Mouse (Mus musculus): ENCODE data around the gene Epop. TPM values are rescaled to one million over a fixed set of nuclear protein-coding genes. Genes with fewer than 3 reads are reported as not detected.

Epop gene
- polyA plus RNA-seq, 1 experiment from 2014 or later, result 12.5 TPM

- H3K36me3 ChIP-seq (ENCODE audit: control insufficient read depth, insufficient read depth, low read length), result peaks cover 26% of the 10 kb centered on the region
- H3K27me3 ChIP-seq (ENCODE audit: control insufficient read depth, insufficient read depth, low read length), result no peaks in the 10 kb centered on the region
- no peaks in the 10 kb centered on the region for H3K4me1 ChIP-seq (ENCODE audit: control insufficient read depth, insufficient read depth, low read length)
- H3K9ac ChIP-seq (ENCODE audit: low read length), result no peak overlapping the region
- DNase-seq (ENCODE audit: low spot score) (no peak), ATAC-seq (ENCODE audit: insufficient number of reproducible peaks, low FRiP score, low TSS enrichment, low read depth) (no peak)
- no peaks in the 10 kb centered on the region for H3K9me3 ChIP-seq (ENCODE audit: control insufficient read depth, low read length)
- H3K27ac ChIP-seq (replicated peaks; ENCODE audit: low read depth, low read length), result no peak overlapping the region
- WGBS, result 45% methylated on average over 6 of the region's 6 CpGs
- no peak overlapping the region for H3K4me3 ChIP-seq (ENCODE audit: low read depth, low read length)
- H3K4me2 ChIP-seq (ENCODE audit: low read depth, severe bottlenecking), result no peak overlapping the region
Measured at GRCm38 (mm10) chr11:97669829-97670228, 40.3 kb upstream of the Epop start.

DNA sequence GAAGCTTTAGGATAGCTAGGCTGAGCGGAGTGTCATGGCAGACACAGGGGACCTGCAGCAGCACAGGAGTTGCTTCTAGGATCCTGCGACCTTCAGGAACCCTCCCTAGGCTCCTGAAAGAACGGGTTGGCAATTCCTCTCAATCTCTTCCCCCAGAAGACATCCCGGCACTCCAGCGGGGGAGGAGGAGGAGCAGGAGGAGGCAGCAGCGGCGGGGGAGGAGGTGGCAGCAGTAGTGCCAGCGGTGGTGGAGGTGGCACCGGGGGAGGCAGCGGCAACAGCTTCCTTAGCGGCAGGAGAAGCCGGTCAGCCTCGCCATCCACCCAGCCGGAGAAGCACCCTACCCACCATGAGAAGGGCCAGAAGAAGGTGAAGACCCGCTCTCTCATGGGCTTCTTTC lies 39.8 kb upstream of the Epop start:
- WGBS, result 67% methylated on average over 14 of the region's 15 CpGs
- Histone ChIP-seq H3K9ac (ENCODE audit: low read length) (no peak overlapping the region), H3K4me3 (ENCODE audit: low read depth, low read length) (no peak overlapping the region), H3K27ac (replicated peaks; ENCODE audit: low read depth, low read length) (no peak overlapping the region), H3K27me3 (ENCODE audit: control insufficient read depth, insufficient read depth, low read length) (no peaks in the 10 kb centered on the region), H3K4me1 (ENCODE audit: control insufficient read depth, insufficient read depth, low read length) (no peaks in the 10 kb centered on the region), H3K4me2 (ENCODE audit: low read depth, severe bottlenecking) (no peak overlapping the region), H3K9me3 (ENCODE audit: control insufficient read depth, low read length) (no peaks in the 10 kb centered on the region), H3K36me3 (ENCODE audit: control insufficient read depth, insufficient read depth, low read length) (peaks cover 24% of the 10 kb centered on the region)
- ATAC-seq (ENCODE audit: insufficient number of reproducible peaks, low FRiP score, low TSS enrichment, low read depth) (no peak), DNase-seq (ENCODE audit: low spot score) (no peak)

DNA sequence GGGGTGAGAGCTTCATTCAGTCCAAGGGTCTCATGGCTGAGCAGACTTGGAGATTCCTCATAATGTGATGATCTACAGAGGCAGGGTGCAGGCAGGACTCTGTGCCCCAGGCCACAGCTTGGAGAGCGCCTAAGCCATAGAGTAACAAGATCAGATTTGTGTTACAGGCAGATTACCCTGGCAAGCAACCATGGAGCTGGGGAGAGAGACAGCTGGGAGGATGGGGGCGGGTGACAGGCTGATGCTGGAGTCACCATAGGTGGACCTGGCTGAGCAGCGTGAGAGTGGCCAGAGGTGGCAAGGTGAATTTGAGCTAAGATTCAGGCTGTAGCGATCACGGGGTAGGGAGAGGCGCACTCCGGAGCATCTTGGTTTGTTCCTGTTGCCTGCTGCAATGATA lies 38.7 kb upstream of the Epop start:
- Histone ChIP-seq H3K4me3 (ENCODE audit: low read depth, low read length) (no peak overlapping the region), H3K27ac (replicated peaks; ENCODE audit: low read depth, low read length) (no peak overlapping the region), H3K9ac (ENCODE audit: low read length) (no peak overlapping the region), H3K4me2 (ENCODE audit: low read depth, severe bottlenecking) (no peak overlapping the region), H3K9me3 (ENCODE audit: control insufficient read depth, low read length) (no peaks in the 10 kb centered on the region), H3K27me3 (ENCODE audit: control insufficient read depth, insufficient read depth, low read length) (no peaks in the 10 kb centered on the region), H3K4me1 (ENCODE audit: control insufficient read depth, insufficient read depth, low read length) (no peaks in the 10 kb centered on the region), H3K36me3 (ENCODE audit: control insufficient read depth, insufficient read depth, low read length) (peaks cover 22% of the 10 kb centered on the region)
- ATAC-seq (ENCODE audit: insufficient number of reproducible peaks, low FRiP score, low TSS enrichment, low read depth), result no peak
- DNase-seq (ENCODE audit: low spot score), result no peak
- WGBS, result 92% methylated on average over 7 of the region's 7 CpGs

DNA sequence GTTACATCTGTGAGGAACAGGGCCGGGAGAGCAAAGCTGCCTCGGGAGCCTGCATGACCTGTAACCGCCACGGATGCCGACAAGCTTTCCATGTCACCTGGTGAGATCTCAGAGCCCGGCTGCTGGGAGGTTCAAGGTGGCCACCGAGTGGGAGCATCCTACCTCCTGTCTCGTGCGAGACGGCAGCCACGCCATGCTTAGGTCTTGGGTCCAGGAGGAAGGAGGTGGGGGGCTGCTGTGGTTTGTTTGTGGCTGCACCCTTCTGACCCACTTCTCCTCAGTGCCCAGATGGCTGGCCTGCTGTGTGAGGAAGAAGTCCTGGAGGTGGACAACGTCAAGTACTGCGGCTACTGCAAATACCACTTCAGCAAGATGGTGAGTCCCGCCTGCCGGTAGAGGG lies 37.3 kb upstream of the Epop start:
- Histone ChIP-seq H3K4me3 (ENCODE audit: low read depth, low read length) (no peak overlapping the region), H3K27me3 (ENCODE audit: control insufficient read depth, insufficient read depth, low read length) (peaks cover 2% of the 10 kb centered on the region; the same call in 1 of the 2 replicates), H3K36me3 (ENCODE audit: control insufficient read depth, insufficient read depth, low read length) (peaks cover 18% of the 10 kb centered on the region), H3K27ac (replicated peaks; ENCODE audit: low read depth, low read length) (no peak overlapping the region), H3K9ac (ENCODE audit: low read length) (no peak overlapping the region), H3K9me3 (ENCODE audit: control insufficient read depth, low read length) (no peaks in the 10 kb centered on the region), H3K4me2 (ENCODE audit: low read depth, severe bottlenecking) (no peak overlapping the region), H3K4me1 (ENCODE audit: control insufficient read depth, insufficient read depth, low read length) (peaks cover 10% of the 10 kb centered on the region)
- no peak for ATAC-seq (ENCODE audit: insufficient number of reproducible peaks, low FRiP score, low TSS enrichment, low read depth)
- DNase-seq (ENCODE audit: low spot score), result no peak
- 92% methylated on average over 15 of the region's 15 CpGs for WGBS

GRCm38 (mm10) chr11:97666221-97666620 lies 36.7 kb upstream of the Epop start:
- H3K27me3 ChIP-seq (ENCODE audit: control insufficient read depth, insufficient read depth, low read length), result peaks cover 7% of the 10 kb centered on the region; the same call in 1 of the 2 replicates
- 91% methylated on average over 7 of the region's 7 CpGs for WGBS
- no peak overlapping the region for H3K9ac ChIP-seq (ENCODE audit: low read length)
- no peak overlapping the region for H3K27ac ChIP-seq (replicated peaks; ENCODE audit: low read depth, low read length)
- no peak overlapping the region for H3K4me3 ChIP-seq (ENCODE audit: low read depth, low read length)
- peaks cover 15% of the 10 kb centered on the region for H3K4me1 ChIP-seq (ENCODE audit: control insufficient read depth, insufficient read depth, low read length)
- DNase-seq (ENCODE audit: low spot score), result no peak
- ATAC-seq (ENCODE audit: insufficient number of reproducible peaks, low FRiP score, low TSS enrichment, low read depth), result no peak
- H3K9me3 ChIP-seq (ENCODE audit: control insufficient read depth, low read length), result no peaks in the 10 kb centered on the region
- H3K4me2 ChIP-seq (ENCODE audit: low read depth, severe bottlenecking), result no peak overlapping the region
- peaks cover 18% of the 10 kb centered on the region for H3K36me3 ChIP-seq (ENCODE audit: control insufficient read depth, insufficient read depth, low read length)

- ATAC-seq (ENCODE audit: insufficient number of reproducible peaks, low FRiP score, low TSS enrichment, low read depth), result no peak
- Histone ChIP-seq H3K36me3 (ENCODE audit: control insufficient read depth, insufficient read depth, low read length) (peaks cover 12% of the 10 kb centered on the region; the same call in 1 of the 2 replicates), H3K27ac (replicated peaks; ENCODE audit: low read depth, low read length) (no peak overlapping the region), H3K4me3 (ENCODE audit: low read depth, low read length) (no peak overlapping the region), H3K9me3 (ENCODE audit: control insufficient read depth, low read length) (no peaks in the 10 kb centered on the region), H3K4me1 (ENCODE audit: control insufficient read depth, insufficient read depth, low read length) (peaks cover 21% of the 10 kb centered on the region), H3K9ac (ENCODE audit: low read length) (no peak overlapping the region), H3K27me3 (ENCODE audit: control insufficient read depth, insufficient read depth, low read length) (peaks cover 9% of the 10 kb centered on the region; the same call in 1 of the 2 replicates), H3K4me2 (ENCODE audit: low read depth, severe bottlenecking) (no peak overlapping the region; the same call in 1 of the 2 replicates)
- DNase-seq (ENCODE audit: low spot score), result no peak
- 92% methylated on average over 13 of the region's 13 CpGs for WGBS
Measured at GRCm38 (mm10) chr11:97665431-97665830, 35.9 kb upstream of the Epop start.

- WGBS, result 29% methylated on average over 6 of the region's 6 CpGs
- Histone ChIP-seq H3K27me3 (ENCODE audit: control insufficient read depth, insufficient read depth, low read length) (peaks cover 9% of the 10 kb centered on the region; the same call in 1 of the 2 replicates), H3K9ac (ENCODE audit: low read length) (no peak overlapping the region), H3K27ac (replicated peaks; ENCODE audit: low read depth, low read length) (no peak overlapping the region), H3K4me1 (ENCODE audit: control insufficient read depth, insufficient read depth, low read length) (peaks cover 22% of the 10 kb centered on the region), H3K4me3 (ENCODE audit: low read depth, low read length) (peak overlapping the region; percentile 89), H3K36me3 (ENCODE audit: control insufficient read depth, insufficient read depth, low read length) (peaks cover 12% of the 10 kb centered on the region; the same call in 1 of the 2 replicates), H3K4me2 (ENCODE audit: low read depth, severe bottlenecking) (peak overlapping the region; percentile 69), H3K9me3 (ENCODE audit: control insufficient read depth, low read length) (no peaks in the 10 kb centered on the region)
- no peak for DNase-seq (ENCODE audit: low spot score)
- ATAC-seq (ENCODE audit: insufficient number of reproducible peaks, low FRiP score, low TSS enrichment, low read depth), result no peak
Measured at GRCm38 (mm10) chr11:97664771-97665240, 35.3 kb upstream of the Epop start.

DNA sequence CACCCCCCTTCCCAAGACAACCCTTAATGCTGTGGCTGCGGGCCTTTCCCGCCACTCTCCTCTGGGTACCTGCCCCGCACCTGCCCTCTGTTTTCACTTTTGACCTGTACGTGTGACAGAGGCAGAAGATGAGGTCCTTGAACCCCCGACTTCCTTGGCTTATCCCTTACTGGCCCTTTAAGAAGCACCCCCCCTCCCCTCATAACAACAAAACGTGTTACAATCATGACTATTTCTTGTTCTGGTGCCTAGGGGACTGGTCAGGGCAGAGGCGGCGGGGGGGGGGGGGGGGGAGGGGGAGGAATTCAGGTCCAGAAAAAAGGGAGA lies 34.8 kb upstream of the Epop start:
- Histone ChIP-seq H3K9me3 (ENCODE audit: control insufficient read depth, low read length) (no peaks in the 10 kb centered on the region), H3K27me3 (ENCODE audit: control insufficient read depth, insufficient read depth, low read length) (peaks cover 9% of the 10 kb centered on the region; the same call in 1 of the 2 replicates), H3K36me3 (ENCODE audit: control insufficient read depth, insufficient read depth, low read length) (peaks cover 9% of the 10 kb centered on the region; the same call in 1 of the 2 replicates), H3K4me3 (ENCODE audit: low read depth, low read length) (peak overlapping the region; percentile 89), H3K4me1 (ENCODE audit: control insufficient read depth, insufficient read depth, low read length) (peaks cover 22% of the 10 kb centered on the region), H3K27ac (replicated peaks; ENCODE audit: low read depth, low read length) (no peak overlapping the region), H3K4me2 (ENCODE audit: low read depth, severe bottlenecking) (peak overlapping the region; percentile 69), H3K9ac (ENCODE audit: low read length) (no peak overlapping the region; the same call in 1 of the 2 replicates)
- no peak for ATAC-seq (ENCODE audit: insufficient number of reproducible peaks, low FRiP score, low TSS enrichment, low read depth)
- DNase-seq (ENCODE audit: low spot score), result no peak
- WGBS, result 0% methylated on average over 6 of the region's 8 CpGs

All from limb, embryonic 11.5 days (tissue).